Mouse (Mus musculus): ENCODE data around the gene Mettl26. TPM values are rescaled to one million over a fixed set of nuclear protein-coding genes. Genes with fewer than 3 reads are reported as not detected.

The Mettl26 gene
- total RNA-seq, 2 experiments from 2014 or later, result 33.3 to 36.4 TPM

DNA sequence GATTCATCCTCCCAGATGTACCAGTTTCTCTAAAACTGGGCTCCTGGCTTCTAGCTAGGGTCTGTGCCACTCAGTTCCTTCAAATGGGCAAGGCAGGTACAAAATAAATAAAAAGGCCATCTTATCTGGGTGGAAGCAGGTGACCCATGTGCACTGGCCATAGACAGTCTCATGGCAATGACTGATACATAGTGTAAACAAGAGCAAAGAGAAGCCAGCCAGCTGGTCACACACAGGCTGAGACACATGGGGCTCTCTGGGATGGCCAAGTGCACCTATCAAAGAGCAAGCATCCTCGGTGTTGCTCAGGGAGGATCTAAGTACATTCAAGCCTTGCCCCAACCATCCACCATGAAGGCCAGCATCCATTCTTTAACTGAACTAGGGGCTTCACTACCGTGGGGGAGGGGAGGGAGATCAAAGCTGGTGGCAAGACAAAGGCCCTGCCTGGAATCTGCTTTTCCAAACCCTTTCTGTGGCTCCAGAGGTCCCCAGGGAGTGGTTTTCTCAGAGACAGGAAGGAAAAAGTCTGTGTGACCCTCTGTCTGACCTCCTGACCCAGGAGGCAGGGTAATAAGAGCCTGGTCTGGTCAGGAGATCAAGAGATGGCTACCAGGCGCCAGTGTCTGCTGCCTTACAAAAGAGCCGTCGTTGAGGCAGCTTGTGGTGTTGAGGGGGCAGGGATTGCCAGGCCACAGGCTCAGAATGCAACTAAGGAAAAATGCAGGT lies 6.2 kb downstream of the Mettl26 start:
- intact Hi-C loops (cut with DNase I), result loop anchor here (10.0 kb wide), 1 partner anchor 214 kb away; the partner anchor contains the start of genes Decr2 and Nme4
- no peak for DNase-seq (ENCODE audit: low spot score in 2 of 2)

DNA sequence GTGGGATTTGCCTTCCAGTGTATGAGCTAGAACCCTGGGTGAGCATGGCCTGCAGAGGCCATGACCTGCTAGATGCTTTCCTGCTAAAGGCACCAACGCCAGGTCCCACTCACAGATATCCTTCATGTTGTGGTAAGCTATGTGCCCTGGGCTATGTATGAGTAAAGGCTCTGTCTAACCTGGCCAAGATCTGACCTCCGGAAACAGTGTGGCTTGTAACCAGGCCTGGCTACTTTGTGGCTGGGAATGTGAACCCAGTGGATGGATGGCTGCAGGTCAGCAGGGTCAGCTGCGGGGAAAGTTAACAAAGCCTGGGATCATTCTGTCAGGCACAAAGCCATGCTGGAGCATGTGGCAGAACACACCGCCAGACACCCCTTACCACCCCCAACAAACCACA lies 6.8 kb downstream of the Mettl26 start:
- DNase-seq (ENCODE audit: low spot score in 2 of 2), result no peak
- intact Hi-C loops (cut with DNase I), result loop anchor here (10.0 kb wide), 1 partner anchor 213 kb away; the partner anchor contains the start of genes Decr2 and Nme4

DNA sequence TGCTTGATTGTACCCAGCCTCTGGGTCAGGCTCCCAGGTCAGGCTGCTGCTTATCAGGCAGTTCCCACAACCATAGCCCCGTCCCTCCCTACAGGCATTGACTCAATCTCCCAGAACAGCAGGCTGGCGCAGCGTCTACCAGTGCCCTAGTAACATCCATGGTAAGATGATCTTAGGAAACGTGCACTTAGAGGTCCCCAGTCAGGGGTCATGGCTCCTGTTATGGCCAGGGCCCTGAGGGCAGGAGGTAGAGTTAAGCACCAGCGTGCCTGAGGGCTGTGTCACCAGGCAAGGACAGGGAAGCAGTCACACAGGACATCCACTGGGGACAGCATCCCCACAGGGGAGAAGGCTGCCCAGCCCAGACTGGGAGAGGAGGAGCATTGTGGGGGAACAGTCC lies 7.4 kb downstream of the Mettl26 start:
- DNase-seq (ENCODE audit: low spot score in 2 of 2), result no peak
- intact Hi-C loops (cut with DNase I), result loop anchor here (10.0 kb wide), 1 partner anchor 212 kb away; the partner anchor contains the start of genes Decr2 and Nme4

DNA sequence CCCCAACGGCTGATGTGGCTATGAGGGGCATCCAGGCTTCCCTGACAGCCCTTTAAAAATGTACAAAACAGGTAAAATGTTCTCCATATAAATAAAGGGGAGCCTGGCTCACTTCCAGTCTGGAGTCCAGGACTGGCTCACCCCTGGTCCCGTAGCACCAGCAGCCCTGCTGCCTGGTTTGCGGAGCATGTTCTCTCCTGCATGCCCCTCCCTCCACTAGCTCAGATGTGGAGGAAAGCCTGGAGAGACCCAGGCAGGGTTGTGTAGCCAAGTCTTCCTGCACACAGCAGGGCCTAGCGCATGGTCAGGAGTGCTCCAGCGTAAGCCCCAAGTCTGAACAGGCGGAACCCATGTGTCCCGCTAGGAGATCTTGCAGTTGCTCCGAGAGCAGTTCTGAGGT lies 8.4 kb downstream of the Mettl26 start:
- no peak for DNase-seq (ENCODE audit: low spot score in 2 of 2)
- intact Hi-C loops (cut with DNase I), result loop anchor here (10.0 kb wide), 1 partner anchor 212 kb away; the partner anchor contains the start of genes Decr2 and Nme4

DNA sequence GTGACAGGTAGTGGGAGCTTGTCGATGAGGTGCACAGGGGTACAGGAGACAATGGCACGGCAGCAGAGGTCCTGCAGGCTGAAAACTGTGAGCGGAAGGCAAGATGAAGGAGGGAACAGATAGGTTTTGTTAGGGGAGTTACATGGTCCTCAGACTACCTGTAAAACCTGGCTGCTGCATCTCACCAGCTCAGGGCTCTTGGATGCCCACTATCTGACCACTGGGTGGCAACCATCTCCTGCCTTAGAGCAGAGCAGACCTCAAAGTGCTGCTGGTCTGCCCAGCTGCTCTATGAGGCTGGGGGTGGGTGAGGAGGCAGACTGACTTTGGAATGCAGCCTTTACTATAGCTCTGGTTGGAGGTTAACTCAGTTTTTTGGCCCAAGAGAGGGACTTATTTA lies 8.9 kb downstream of the Mettl26 start:
- intact Hi-C loops (cut with DNase I), result loop anchor here (10.0 kb wide), 1 partner anchor 211 kb away; the partner anchor contains the start of genes Decr2 and Nme4
- no peak for DNase-seq (ENCODE audit: low spot score in 2 of 2)

DNA sequence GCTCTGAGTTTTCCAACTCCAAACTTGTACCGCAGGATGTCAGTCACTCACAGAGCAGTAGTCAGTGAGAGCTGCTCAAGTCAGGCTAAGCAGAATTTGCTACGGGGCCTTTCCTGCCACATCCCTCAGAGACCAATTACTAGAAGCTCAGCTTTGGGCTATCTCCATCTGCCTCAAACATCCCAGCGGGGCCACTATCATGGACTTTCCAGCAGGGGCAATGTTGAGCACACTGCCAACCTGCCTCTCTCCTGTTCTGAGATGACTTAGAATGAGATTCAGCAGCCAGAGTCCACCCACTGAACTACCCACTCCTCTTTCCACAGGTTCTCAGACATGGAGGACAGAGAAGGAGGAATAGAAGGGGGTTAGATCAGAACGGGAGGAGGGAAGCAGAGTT lies 10.8 kb downstream of the Mettl26 start:
- no peak for DNase-seq (ENCODE audit: low spot score in 2 of 2)
- intact Hi-C loops (cut with DNase I), result loop anchor here (10.0 kb wide), 1 partner anchor 209 kb away; the partner anchor contains the start of genes Decr2 and Nme4

DNA sequence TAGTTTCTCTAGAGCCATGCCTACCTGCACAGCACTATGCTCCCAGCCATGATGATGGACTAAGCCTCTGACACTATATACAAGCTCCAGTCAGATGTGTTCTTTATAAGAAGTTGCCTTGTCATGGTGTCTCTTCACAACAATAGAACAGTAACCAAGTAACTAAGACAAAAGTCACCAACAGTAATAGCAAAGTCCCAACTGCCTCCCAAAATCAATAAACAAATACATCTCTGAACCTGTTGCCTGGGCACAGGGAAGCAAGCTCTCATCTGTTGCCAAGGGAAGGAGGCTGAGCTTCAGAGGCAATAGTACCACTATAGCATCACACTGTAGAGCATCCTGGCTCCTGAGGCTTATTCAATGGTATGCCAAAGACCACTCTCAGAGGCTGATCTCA lies 11.9 kb downstream of the Mettl26 start:
- intact Hi-C loops (cut with DNase I), result loop anchor here (10.0 kb wide), 1 partner anchor 208 kb away; the partner anchor contains the start of genes Decr2 and Nme4
- DNase-seq (ENCODE audit: low spot score in 2 of 2), result no peak

DNA sequence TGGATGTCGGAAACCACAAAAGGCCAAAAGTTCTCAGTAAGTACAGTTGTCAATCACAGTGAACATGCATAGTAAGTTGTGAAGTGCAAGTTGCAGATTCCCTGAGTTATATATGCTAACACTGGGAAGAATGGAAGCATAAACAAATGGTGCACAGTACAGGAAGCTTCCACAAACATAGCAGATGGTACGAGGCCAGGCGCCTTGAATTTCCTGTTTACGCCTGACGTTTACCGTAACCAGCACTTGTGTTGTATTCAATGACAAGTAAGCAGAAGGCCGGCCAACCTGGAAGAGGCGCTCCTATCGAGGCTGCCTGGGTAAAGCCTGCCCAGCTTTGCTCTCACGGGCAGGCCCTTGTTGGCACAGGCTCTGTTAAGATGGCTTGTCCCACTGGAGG lies 12.6 kb downstream of the Mettl26 start:
- no peak for DNase-seq (ENCODE audit: low spot score in 2 of 2)
- intact Hi-C loops (cut with DNase I), result loop anchor here (10.0 kb wide), 1 partner anchor 207 kb away; the partner anchor contains the start of genes Decr2 and Nme4

DNA sequence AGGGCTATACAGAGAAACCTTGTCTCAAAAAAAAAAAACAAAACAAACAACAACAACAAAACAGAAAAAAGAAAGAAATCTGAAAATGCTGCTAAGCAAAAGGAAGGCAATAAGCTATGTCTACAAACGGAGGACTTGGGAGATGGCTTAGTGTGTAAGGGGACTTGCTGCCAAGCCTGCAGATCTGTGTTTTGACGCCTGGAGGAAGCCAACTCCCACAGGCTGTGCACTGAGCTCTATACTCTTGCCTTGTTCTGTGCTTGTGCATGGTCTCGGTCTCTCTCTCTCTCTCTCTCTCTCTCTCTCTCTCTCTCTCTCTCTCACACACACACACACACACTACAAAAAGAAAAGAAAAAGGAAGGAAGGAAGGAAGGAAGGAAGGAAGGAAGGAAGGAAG lies 14.0 kb downstream of the Mettl26 start:
- intact Hi-C loops (cut with DNase I), result loop anchor here (10.0 kb wide), 1 partner anchor 206 kb away; the partner anchor contains the start of genes Decr2 and Nme4
- DNase-seq (ENCODE audit: low spot score in 2 of 2), result no peak

DNA sequence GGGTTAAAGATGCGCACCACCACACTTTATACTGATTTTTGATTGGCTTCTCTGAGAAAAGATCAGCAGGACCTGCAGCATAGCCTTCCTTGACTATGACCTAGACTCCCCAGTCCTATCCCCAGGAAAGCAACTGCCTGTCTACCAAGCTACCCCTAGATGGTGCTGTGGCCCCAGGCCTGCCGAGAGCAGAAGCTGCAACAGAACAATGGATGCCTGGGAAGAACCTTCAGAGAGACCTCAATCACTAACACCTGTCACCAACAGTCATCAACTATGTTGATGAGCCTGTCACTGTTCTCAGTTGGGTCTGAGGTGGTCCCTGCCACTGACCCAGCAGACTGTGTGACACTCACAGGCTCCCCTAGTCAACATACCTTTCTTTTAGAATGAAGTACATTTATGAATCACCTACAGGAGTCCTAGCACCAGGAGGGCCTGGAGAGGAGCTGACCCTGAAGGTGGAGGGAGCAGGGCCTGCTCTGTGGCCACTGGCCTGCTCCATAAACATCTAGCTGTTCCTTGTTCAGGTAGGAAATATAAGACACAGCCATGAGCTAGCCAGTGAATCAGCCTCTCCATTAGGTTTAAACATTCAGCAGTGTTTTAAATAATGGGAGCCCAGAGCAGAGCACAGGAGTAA lies 19.2 kb downstream of the Mettl26 start:
- peak in 1 of 2 experiments; percentile 58 for DNase-seq (ENCODE audit: low spot score in 2 of 2)
- intact Hi-C loops (cut with DNase I), result loop anchor here (2.0 to 5.0 kb wide), 3 partner anchors 25 to 115 kb away; partner anchors contain the start of gene Rab40c

DNA sequence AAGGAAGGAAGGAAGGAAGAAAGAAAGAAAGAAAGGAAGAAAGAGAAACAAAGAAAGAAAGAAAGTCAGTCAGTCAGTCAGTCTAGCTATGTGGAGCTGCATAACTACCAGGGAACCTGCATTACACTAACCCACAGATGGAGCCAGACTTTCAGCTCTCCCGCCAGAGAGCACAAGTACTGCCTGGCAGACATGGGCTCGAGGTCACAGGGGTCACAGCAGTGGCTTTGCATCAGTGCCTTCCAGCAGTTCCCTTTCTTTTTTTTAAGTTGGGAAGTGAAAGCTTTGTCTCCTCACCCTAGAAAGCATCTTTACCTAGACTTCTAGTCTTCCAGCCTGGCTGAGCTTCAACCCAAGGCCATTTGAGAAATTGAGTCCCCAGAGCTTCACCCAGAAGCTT lies 20.5 kb downstream of the Mettl26 start:
- DNase-seq (ENCODE audit: low spot score in 2 of 2), result no peak
- intact Hi-C loops (cut with DNase I), result loop anchor here (2.0 kb wide), 2 partner anchors 23 to 113 kb away; partner anchors contain the start of gene Rab40c

DNA sequence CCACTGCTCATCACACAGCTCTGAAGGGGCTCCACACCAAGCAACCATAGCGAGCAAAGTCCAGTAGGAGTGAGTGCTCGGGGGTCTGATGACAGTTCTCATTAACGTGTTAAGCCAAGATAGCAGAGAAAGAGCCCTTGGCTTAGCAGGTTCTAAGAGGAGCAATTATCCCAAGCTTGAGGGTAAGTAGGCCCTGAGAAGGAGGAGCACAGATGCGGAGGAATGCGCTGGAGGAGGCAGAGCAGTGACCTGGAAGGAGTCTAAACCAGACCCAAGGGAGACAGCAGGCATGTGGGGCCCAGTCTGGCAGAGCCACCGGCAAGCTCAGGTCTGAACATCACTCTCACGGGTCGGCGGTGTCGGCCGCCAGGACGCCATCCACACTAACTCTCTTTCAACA lies 21.0 kb downstream of the Mettl26 start:
- intact Hi-C loops (cut with DNase I), result loop anchor here (2.0 kb wide), 2 partner anchors 23 to 113 kb away; partner anchors contain the start of gene Rab40c

DNA sequence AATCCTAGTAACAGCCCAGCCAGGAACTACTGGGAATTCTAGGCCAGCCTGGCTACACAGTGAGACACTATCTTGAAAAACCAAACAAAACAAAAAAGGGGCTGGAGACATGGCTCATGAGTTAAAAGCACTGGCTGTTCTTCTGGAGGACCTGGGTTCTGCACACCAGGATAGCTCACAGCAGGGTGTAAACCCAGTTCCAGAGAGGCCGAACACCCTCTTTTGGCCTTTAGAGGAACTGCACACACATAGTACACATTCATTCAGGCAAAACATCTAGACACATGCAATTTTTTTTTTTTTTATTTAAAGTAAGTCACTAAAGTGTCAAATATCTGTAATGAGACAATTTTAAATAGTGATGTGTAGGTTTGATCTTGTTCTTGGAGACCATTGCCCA lies 25.3 kb downstream of the Mettl26 start:
- DNase-seq (ENCODE audit: low spot score in 2 of 2), result no peak
- intact Hi-C loops (cut with DNase I), result no loop called here

More for the DNA sequence above, 21.0 kb downstream of the Mettl26 start:
- DNase-seq (ENCODE audit: low spot score in 2 of 2), result no peak

DNA sequence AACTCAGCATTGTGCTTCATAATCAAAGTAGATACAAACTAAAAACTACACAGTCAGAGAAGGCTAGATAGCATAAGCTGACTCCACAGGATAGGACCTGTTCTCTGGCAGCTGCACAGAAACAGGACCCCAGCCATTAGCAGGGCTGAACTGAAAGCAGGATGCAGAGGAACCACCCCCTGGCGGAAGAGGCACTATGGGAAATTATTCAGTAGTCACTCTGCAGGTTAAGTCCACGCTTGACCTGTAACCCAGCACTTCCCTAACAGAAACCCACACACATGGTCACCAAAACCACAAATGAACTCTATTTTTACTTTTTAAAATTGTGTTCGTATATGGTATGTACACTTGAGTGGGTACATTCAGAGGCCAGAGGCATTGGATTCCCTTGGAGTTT lies 28.2 kb downstream of the Mettl26 start:
- DNase-seq (ENCODE audit: low spot score in 2 of 2), result no peak
- intact Hi-C loops (cut with DNase I), result no loop called here

DNA sequence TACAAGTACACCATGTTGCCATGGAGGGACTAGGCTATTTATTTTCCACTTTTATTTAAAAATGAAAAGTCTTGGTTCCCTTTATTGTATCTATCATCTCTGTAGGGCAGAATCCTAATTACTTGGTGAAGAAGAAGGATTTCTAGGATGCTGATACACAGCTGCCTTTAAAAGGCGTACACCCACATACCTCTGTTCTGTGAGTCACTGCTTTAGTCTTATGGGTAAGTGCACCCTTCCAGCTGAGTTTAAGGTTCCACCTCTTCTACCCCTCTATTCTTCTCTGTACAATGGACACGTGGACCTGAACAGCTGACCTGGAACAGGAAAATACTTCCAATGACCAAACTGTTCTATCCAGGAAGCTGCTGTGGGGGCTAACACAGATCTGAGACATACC lies 32.8 kb downstream of the Mettl26 start:
- intact Hi-C loops (cut with DNase I), result no loop called here
- no peak for DNase-seq (ENCODE audit: low spot score in 2 of 2)

DNA sequence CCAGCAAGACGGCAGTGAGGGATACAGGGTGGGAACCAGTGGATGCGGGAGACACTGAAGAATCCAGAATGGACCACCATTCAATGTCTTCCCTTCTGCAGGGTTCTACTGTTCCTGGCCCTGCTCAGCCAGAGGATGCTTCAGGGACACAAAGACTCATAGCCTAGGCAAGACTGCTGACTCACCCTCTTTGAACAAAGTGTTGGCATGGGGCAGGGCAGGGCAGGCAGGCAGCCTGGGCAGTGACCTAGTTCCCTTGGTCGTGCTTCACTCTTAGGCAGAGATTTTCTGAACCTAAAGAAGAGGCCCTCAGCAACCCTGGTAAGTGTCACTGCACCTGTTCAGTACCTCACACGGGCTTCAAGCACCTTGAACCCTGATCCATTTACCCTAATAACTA lies 36.9 kb downstream of the Mettl26 start:
- DNase-seq (ENCODE audit: low spot score in 2 of 2), result no peak

DNA sequence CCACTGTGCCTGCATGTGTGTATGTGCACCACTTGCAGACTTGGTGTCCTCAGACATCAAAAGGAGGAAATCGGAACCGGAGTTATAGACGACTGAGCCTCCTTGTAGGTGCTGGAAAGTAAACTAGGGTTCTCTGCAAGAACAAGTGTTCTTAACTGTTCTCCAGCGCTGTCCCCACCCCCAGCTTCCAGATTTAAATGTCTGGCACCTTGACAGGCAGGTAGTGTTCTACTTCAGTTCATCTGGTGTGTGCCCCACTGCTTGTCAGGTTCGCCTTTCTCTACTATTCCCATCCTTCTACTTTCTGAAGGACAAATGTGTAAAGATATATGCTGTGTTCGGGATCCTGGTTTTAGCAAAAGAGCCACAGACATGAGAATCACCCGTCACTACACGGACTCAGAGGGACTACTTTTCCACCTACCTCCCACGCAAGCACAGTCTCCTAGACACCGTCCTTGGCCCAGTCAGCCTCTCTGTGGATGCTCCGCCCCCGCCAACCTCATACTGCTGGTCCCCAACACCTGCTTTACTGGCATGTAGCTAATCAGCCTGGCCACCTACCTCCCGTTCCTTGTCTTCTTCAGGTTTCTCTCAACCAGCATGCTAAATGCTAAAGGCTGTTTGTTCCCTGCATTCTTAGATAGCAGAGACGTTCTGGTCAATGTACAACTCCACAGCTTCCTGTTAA lies 38.5 kb downstream of the Mettl26 start:
- DNase-seq (ENCODE audit: low spot score in 2 of 2), result peak; percentile 71 to 75
- intact Hi-C loops (cut with DNase I), result no loop called here

More for the DNA sequence above, 36.9 kb downstream of the Mettl26 start:
- intact Hi-C loops (cut with DNase I), result no loop called here

DNA sequence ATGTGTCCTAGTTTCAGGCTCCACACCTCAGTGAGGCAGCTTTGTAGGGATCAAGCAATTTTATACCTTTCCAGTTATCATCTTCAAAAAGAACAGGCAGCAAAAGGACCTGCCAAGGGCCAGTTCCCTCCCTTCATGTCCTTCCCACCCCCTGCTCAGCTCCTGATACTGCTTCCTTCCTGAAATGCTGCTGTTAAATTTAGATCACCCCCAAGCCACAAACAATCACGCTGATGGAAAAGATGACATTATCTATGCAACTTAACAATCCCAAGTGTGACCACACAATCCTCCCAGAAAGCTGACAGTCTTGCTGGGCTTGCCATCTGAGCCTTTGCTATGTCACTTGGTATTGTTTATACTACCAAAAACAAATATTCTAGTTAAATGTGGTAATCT lies 39.0 kb downstream of the Mettl26 start:
- DNase-seq (ENCODE audit: low spot score in 2 of 2), result no peak
- intact Hi-C loops (cut with DNase I), result no loop called here

DNA sequence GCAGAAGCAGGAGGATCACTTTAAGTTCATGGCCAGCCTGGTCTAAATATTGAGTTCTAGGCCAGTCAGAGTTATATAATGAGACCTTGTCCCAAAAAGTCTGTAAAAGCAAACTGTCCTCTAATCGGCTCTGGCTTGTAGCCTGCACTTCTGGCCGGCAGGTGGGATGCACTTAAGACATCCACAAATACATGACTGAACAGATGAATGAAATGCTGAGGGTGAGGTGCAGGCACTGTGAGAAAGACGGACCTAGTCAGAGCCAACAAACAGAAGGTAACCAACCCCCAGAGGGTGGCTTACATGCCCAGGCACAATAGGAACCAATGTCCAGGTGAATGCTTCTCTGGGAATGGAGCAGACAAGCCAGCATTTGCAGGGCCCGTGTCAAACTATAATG lies 39.4 kb downstream of the Mettl26 start:
- intact Hi-C loops (cut with DNase I), result no loop called here
- no peak for DNase-seq (ENCODE audit: low spot score in 2 of 2)
